Mouse (Mus musculus) thymus, adult 18-20 months (tissue): ENCODE results near the gene Cdc42se2.
A peak's percentile ranks its signal among the peaks of the same experiment; 100 is the strongest.

Experiments used
- DNase-seq, 2 experiments: peaks; one replicate each; pipeline ENCODE4 v3.0.0; 2022; ENCODE audit warnings: mixed read lengths in 2 of 2

Cdc42se2 gene

GRCm38 (mm10) chr11:54791458-54791857 is 4.0 kb upstream of the Cdc42se2 start:
- no peak for DNase-seq

- peak; percentile 54 to 69 for DNase-seq
Measured at GRCm38 (mm10) chr11:54786858-54787487, 502 bp downstream of the Cdc42se2 start.

GRCm38 (mm10) chr11:54785566-54785965 is 1.9 kb downstream of the Cdc42se2 start:
- DNase-seq: no peak

GRCm38 (mm10) chr11:54784436-54784835 is 3.0 kb downstream of the Cdc42se2 start:
- no peak for DNase-seq

GRCm38 (mm10) chr11:54782253-54782652 is 5.2 kb downstream of the Cdc42se2 start:
- no peak for DNase-seq

GRCm38 (mm10) chr11:54779946-54780345 is 7.5 kb downstream of the Cdc42se2 start:
- DNase-seq: no peak

GRCm38 (mm10) chr11:54778131-54778844 is 9.2 kb downstream of the Cdc42se2 start:
- DNase-seq: no peak

- no peak for DNase-seq
Measured at GRCm38 (mm10) chr11:54777387-54778130, 9.9 kb downstream of the Cdc42se2 start.

GRCm38 (mm10) chr11:54776735-54777333 is 10.6 kb downstream of the Cdc42se2 start:
- DNase-seq: no peak

GRCm38 (mm10) chr11:54776367-54776701 is 11.1 kb downstream of the Cdc42se2 start:
- DNase-seq: no peak

GRCm38 (mm10) chr11:54775628-54776366 is 11.7 kb downstream of the Cdc42se2 start:
- no peak for DNase-seq

GRCm38 (mm10) chr11:54774282-54775078 is 13.0 kb downstream of the Cdc42se2 start:
- DNase-seq: peak in 1 of 2 experiments; percentile 31

- DNase-seq: no peak
Measured at GRCm38 (mm10) chr11:54771549-54771948, 15.9 kb downstream of the Cdc42se2 start.

- no peak for DNase-seq
Measured at GRCm38 (mm10) chr11:54769843-54770242, 17.6 kb downstream of the Cdc42se2 start.

GRCm38 (mm10) chr11:54768116-54768690 is 19.3 kb downstream of the Cdc42se2 start:
- no peak for DNase-seq

GRCm38 (mm10) chr11:54764759-54765158 is 22.7 kb downstream of the Cdc42se2 start:
- DNase-seq: peak in 1 of 2 experiments; percentile 51

- peak; percentile 64 to 79 for DNase-seq
Measured at GRCm38 (mm10) chr11:54764026-54764425, 23.4 kb downstream of the Cdc42se2 start.

- DNase-seq: no peak
Measured at GRCm38 (mm10) chr11:54762735-54763134, 24.7 kb downstream of the Cdc42se2 start.

- no peak for DNase-seq
Measured at GRCm38 (mm10) chr11:54757993-54758392, 29.5 kb downstream of the Cdc42se2 start.

- no peak for DNase-seq
Measured at GRCm38 (mm10) chr11:54755148-54755664, 32.3 kb downstream of the Cdc42se2 start.
